Mouse (Mus musculus): Measurements from ENCODE around the gene Col5a3. TPM values are rescaled to one million over a fixed set of nuclear protein-coding genes. Genes with fewer than 3 reads are reported as not detected.

Gene Col5a3
- total RNA-seq, 2 experiments from 2014 or later: 26.1 to 30.2 TPM

- intact Hi-C loops (cut with DNase I): no loop called here
- DNase-seq (ENCODE audit: low spot score): no peak
Observed at GRCm38 (mm10) chr9:20721582-20721981, 93.3 kb downstream of the Col5a3 start.

Other genes starting within 250 kb of the Col5a3 start
- 1 to 10 TPM; 5.9 to 6.6 TPM for gene Zfp846, start 233.8 kb downstream of the Col5a3 start, total RNA-seq (2021)
- gene Ubl5, start 172.2 kb downstream of the Col5a3 start, total RNA-seq (2021): 100 to 1,000 TPM; 218 to 220 TPM
- gene Fbxl12, start 170.3 kb downstream of the Col5a3 start, total RNA-seq (2021): 10 to 100 TPM; 10.5 to 11.5 TPM
- gene Pin1, start 163.0 kb downstream of the Col5a3 start, total RNA-seq (2021): 10 to 100 TPM; 18.3 to 19.2 TPM
- gene Olfm2, start 68.7 kb downstream of the Col5a3 start, total RNA-seq (2021): under 1 TPM in 1 of 2 experiments, not detected in 1; 0.18 TPM
- gene Rdh8, start 3.4 kb upstream of the Col5a3 start, total RNA-seq (2021): not detected
- gene A230050P20Rik, start 53.6 kb upstream of the Col5a3 start, total RNA-seq (2021): 1 to 10 TPM; 4.0 to 4.2 TPM
- 1 to 10 TPM; 3.2 to 3.3 TPM for gene Angptl6, start 64.7 kb upstream of the Col5a3 start, total RNA-seq (2021)
- 1 to 10 TPM; 7.0 to 9.5 TPM for gene Ppan, start 73.1 kb upstream of the Col5a3 start, total RNA-seq (2021)
- 100 to 1,000 TPM in 1 of 2 experiments, 10 to 100 TPM in 1; 97.8 to 100 TPM for gene Eif3g, start 83.6 kb upstream of the Col5a3 start, total RNA-seq (2021)
- 10 to 100 TPM; 12.4 to 12.7 TPM for gene Dnmt1, start 144.8 kb upstream of the Col5a3 start, total RNA-seq (2021)
- 1 to 10 TPM; 4.2 to 6.7 TPM for gene S1pr2, start 161.7 kb upstream of the Col5a3 start, total RNA-seq (2021)
- gene Mrpl4, start 187.7 kb upstream of the Col5a3 start, total RNA-seq (2021): 100 to 1,000 TPM; 143 to 144 TPM
- 1 to 10 TPM; 7.7 to 9.6 TPM for gene Icam1, start 200.9 kb upstream of the Col5a3 start, total RNA-seq (2021)
- under 1 TPM; 0.26 to 0.64 TPM for gene Icam4, start 214.3 kb upstream of the Col5a3 start, total RNA-seq (2021)
- gene Icam5, start 217.0 kb upstream of the Col5a3 start, total RNA-seq (2021): not detected